Mouse (Mus musculus): ENCODE results near the gene Pdpn. TPM values are rescaled to one million over a fixed set of nuclear protein-coding genes. Genes with fewer than 3 reads are reported as not detected.

Pdpn gene
- polyA plus RNA-seq, 2 experiments, result 34.3 to 80.3 TPM

DNA sequence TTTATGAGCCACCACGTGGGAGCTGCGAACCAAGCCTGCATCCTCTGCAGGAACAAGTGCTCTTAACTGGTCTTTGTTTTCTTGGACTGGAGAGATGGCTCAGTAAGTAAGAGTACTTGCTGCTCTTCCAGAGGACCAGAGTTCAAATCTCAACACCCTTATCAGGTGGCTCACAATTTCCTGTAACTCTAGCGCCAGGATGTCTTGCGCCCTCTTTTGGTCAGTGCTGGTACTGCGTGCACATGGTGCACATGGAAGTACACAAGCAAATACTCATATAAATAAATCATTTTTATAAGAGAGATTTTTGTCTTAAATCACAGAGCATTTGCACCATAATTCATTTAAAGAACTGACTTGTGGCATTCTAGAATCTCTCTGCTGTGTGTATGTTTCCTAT is 51.3 kb downstream of the Pdpn start:
- Histone ChIP-seq H3K9ac (ENCODE audit: low read depth, low read length, severe bottlenecking) (no peak overlapping the region), H3K4me1 (ENCODE audit: control insufficient read depth, insufficient read depth, low read length) (no peaks in the 10 kb centered on the region), H3K27ac (replicated peaks; ENCODE audit: low read depth, low read length) (no peak overlapping the region), H3K4me2 (replicated peaks; ENCODE audit: low read depth, low read length, severe bottlenecking) (no peak overlapping the region), H3K9me3 (ENCODE audit: control insufficient read depth, low read length) (no peaks in the 10 kb centered on the region), H3K27me3 (ENCODE audit: control insufficient read depth, insufficient read depth, low read length) (no peaks in the 10 kb centered on the region), H3K36me3 (ENCODE audit: control insufficient read depth, insufficient read depth, low read length) (no peaks in the 10 kb centered on the region), H3K4me3 (replicated peaks; ENCODE audit: low read length) (no peak overlapping the region)
- DNase-seq (ENCODE audit: low spot score) (no peak), ATAC-seq (ENCODE audit: low FRiP score, low read depth) (no peak)
- no peak for TF ChIP-seq POLR2A (IDR thresholded peaks at IDR 0.05; ENCODE audit: borderline replicate concordance, extremely low read depth, insufficient read depth, insufficient read length)
- WGBS, result 77% methylated on average over 5 of the region's 5 CpGs

DNA sequence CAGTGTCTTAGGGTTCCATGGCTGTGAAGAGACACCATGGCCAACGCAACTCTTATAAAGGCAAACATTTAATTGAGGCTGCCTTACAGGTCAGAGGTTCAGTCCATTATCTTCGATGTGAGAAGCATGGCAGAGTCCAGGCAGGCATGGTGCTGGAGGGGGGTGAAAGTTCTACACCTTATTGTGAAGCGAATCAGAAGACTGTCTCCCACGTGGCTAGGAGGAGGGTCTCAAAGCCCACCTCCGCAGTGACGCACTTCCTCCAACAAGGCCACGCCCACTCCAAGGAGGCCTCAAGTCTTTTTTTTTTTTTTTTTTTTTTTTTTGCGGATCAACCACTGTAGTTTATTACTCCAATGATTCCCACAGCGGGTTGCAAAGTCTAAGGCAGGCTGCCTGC is 58.1 kb downstream of the Pdpn start:
- no peaks in the 10 kb centered on the region for H3K4me1 ChIP-seq (ENCODE audit: control insufficient read depth, insufficient read depth, low read length)
- no peak overlapping the region for H3K4me3 ChIP-seq (replicated peaks; ENCODE audit: low read length)
- H3K36me3 ChIP-seq (ENCODE audit: control insufficient read depth, insufficient read depth, low read length), result no peaks in the 10 kb centered on the region
- H3K9ac ChIP-seq (ENCODE audit: low read depth, low read length, severe bottlenecking), result no peak overlapping the region
- H3K9me3 ChIP-seq (ENCODE audit: control insufficient read depth, low read length), result no peaks in the 10 kb centered on the region
- ATAC-seq (ENCODE audit: low FRiP score, low read depth) (no peak), DNase-seq (ENCODE audit: low spot score) (no peak)
- H3K4me2 ChIP-seq (replicated peaks; ENCODE audit: low read depth, low read length, severe bottlenecking), result no peak overlapping the region
- no peaks in the 10 kb centered on the region for H3K27me3 ChIP-seq (ENCODE audit: control insufficient read depth, insufficient read depth, low read length)
- 73% methylated on average over 9 of the region's 9 CpGs for WGBS
- H3K27ac ChIP-seq (replicated peaks; ENCODE audit: low read depth, low read length), result no peak overlapping the region
- no peak for TF ChIP-seq POLR2A (IDR thresholded peaks at IDR 0.05; ENCODE audit: borderline replicate concordance, extremely low read depth, insufficient read depth, insufficient read length)

DNA sequence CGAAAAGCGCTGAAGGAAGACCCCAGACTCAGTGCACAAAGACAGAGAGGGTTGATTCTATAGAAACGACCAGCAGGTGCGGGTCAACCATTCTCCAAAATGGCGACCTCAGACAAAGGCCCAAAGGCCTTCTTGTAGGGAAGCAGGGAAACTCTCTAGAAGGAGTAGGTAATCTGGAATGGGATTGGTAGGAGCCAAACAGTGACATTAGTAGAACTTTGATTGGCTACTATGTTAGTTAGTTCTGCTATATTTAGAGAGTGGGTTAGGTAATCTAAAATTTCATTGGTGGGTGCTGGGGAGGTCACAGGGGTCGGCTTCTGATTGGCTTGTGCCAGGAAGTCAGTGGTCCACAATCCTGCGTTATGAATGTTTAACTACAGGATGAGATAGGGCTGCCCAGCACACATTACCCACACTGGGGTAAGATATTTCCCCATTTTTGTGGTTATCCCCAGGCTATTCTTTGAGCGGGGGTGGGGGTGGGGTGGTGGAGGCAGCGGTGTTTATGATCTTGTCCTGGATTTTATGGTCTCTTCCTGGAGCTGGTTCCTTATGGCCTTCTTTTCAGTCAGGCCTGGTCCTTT is 59.7 kb downstream of the Pdpn start:
- WGBS, result 75% methylated on average over 9 of the region's 9 CpGs
- no peaks in the 10 kb centered on the region for H3K27me3 ChIP-seq (ENCODE audit: control insufficient read depth, insufficient read depth, low read length)
- ATAC-seq (ENCODE audit: low FRiP score, low read depth), result no peak
- H3K9me3 ChIP-seq (ENCODE audit: control insufficient read depth, low read length), result no peaks in the 10 kb centered on the region
- H3K4me1 ChIP-seq (ENCODE audit: control insufficient read depth, insufficient read depth, low read length), result no peaks in the 10 kb centered on the region
- no peak overlapping the region for H3K4me3 ChIP-seq (replicated peaks; ENCODE audit: low read length)
- H3K4me2 ChIP-seq (replicated peaks; ENCODE audit: low read depth, low read length, severe bottlenecking), result no peak overlapping the region
- no peak overlapping the region for H3K27ac ChIP-seq (replicated peaks; ENCODE audit: low read depth, low read length)
- H3K9ac ChIP-seq (ENCODE audit: low read depth, low read length, severe bottlenecking), result no peak overlapping the region
- TF ChIP-seq POLR2A (IDR thresholded peaks at IDR 0.05; ENCODE audit: borderline replicate concordance, extremely low read depth, insufficient read depth, insufficient read length), result no peak
- H3K36me3 ChIP-seq (ENCODE audit: control insufficient read depth, insufficient read depth, low read length), result no peaks in the 10 kb centered on the region
- no peak for DNase-seq (ENCODE audit: low spot score)

DNA sequence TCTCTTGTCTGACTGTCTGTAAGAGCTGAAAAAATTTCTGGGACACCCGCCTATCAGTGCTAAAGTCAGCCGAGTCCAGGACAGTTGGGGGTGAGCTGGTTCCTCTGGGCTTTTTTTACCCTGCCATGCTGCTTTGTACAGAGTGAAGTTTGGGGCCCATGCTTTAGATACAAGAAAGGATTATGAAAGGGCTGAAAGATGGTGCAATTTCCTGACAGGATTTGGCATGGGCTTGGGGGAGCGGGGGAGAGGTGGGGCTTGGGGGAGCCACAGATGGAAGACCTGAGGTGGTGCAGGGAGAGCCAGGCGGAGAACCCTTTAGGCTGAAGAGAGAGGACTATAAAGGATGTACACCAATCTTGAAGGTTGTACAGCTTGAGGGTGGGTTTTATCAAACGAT is 60.2 kb downstream of the Pdpn start:
- DNase-seq (ENCODE audit: low spot score) (no peak), ATAC-seq (ENCODE audit: low FRiP score, low read depth) (no peak)
- WGBS, result 93% methylated on average over 5 of the region's 5 CpGs
- TF ChIP-seq POLR2A (IDR thresholded peaks at IDR 0.05; ENCODE audit: borderline replicate concordance, extremely low read depth, insufficient read depth, insufficient read length), result no peak
- Histone ChIP-seq H3K4me3 (replicated peaks; ENCODE audit: low read length) (no peak overlapping the region), H3K4me1 (ENCODE audit: control insufficient read depth, insufficient read depth, low read length) (no peaks in the 10 kb centered on the region), H3K36me3 (ENCODE audit: control insufficient read depth, insufficient read depth, low read length) (no peaks in the 10 kb centered on the region), H3K9ac (ENCODE audit: low read depth, low read length, severe bottlenecking) (no peak overlapping the region), H3K9me3 (ENCODE audit: control insufficient read depth, low read length) (peaks cover 4% of the 10 kb centered on the region; the same call in 1 of the 2 replicates), H3K27me3 (ENCODE audit: control insufficient read depth, insufficient read depth, low read length) (no peaks in the 10 kb centered on the region), H3K27ac (replicated peaks; ENCODE audit: low read depth, low read length) (no peak overlapping the region), H3K4me2 (replicated peaks; ENCODE audit: low read depth, low read length, severe bottlenecking) (no peak overlapping the region)

DNA sequence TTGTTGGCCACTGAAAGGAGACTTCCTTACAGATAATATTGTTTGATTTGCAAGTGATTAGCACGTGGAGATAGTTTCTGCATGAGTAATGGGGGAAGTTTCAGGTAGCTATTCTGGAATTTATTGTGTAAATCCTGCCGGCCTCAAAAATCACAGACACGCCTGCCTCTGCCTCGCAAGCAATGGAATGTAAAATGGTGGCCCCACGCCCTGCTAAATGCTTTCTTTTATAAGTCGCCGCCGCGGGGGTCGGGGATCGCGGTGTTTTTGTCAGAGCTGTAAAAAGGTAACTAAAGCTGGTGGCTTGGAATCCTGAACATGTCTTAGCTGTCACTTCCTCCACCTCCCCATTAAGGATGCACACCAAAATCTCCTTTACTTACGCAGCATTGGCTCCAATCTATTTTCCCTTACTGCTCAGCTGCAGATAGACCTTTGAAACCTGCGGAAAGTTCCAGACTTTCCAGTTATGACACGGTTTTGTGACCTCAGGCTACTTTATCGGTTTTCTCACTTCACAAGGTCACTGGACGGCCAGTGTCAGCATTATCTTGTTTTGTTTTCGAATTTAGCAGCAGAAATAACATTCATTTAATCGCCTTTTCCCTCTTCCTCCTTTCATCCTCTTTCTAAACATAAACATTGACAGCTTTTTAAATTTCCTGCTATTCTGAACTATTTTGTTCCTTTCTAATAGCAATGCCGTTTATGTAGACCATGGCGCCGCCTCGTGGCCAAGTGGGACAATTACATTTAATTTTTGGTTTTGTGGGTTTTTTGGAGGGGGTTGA is 60.9 kb downstream of the Pdpn start:
- H3K9me3 ChIP-seq (ENCODE audit: control insufficient read depth, low read length), result peaks cover 4% of the 10 kb centered on the region; the same call in 1 of the 2 replicates

More for the DNA sequence above, 60.9 kb downstream of the Pdpn start:
- no peak for ATAC-seq (ENCODE audit: low FRiP score, low read depth)
- 16% methylated on average over 23 of the region's 23 CpGs for WGBS
- H3K4me3 ChIP-seq (replicated peaks; ENCODE audit: low read length), result no peak overlapping the region
- no peaks in the 10 kb centered on the region for H3K4me1 ChIP-seq (ENCODE audit: control insufficient read depth, insufficient read depth, low read length)
- no peak overlapping the region for H3K9ac ChIP-seq (ENCODE audit: low read depth, low read length, severe bottlenecking)
- H3K36me3 ChIP-seq (ENCODE audit: control insufficient read depth, insufficient read depth, low read length), result no peaks in the 10 kb centered on the region
- H3K4me2 ChIP-seq (replicated peaks; ENCODE audit: low read depth, low read length, severe bottlenecking), result no peak overlapping the region; the same call in 1 of the 2 replicates
- no peak overlapping the region for H3K27ac ChIP-seq (replicated peaks; ENCODE audit: low read depth, low read length)
- TF ChIP-seq POLR2A (IDR thresholded peaks at IDR 0.05; ENCODE audit: borderline replicate concordance, extremely low read depth, insufficient read depth, insufficient read length), result no peak
- H3K27me3 ChIP-seq (ENCODE audit: control insufficient read depth, insufficient read depth, low read length), result no peaks in the 10 kb centered on the region
- peak; percentile 65 for DNase-seq (ENCODE audit: low spot score)
